Mouse (Mus musculus) forebrain, embryonic 10.5 days (tissue): ENCODE data around the gene Zan. TPM values are rescaled to one million over a fixed set of nuclear protein-coding genes. Genes with fewer than 3 reads are reported as not detected.

Source experiments
- DNase-seq: peaks from one replicate; pipeline ENCODE4 v3.0.0-alpha.2; 2017; ENCODE audit warnings: low spot score; ENCODE audit errors: extremely low spot score
- H3K27ac ChIP-seq: fragments of 300-500 bp; sonication (generic); 2 replicates; pipeline ENCODE4 v1.5.1; 2016; ENCODE audit warnings: mild to moderate bottlenecking
- H3K27me3 ChIP-seq: fragments of 300-500 bp; sonication (generic); 2 replicates; pipeline ENCODE4 v1.6.1; 2016; ENCODE audit warnings: mild to moderate bottlenecking; ENCODE audit not compliant: poor library complexity, severe bottlenecking
- H3K36me3 ChIP-seq: fragments of 300-500 bp; sonication (generic); replicated peaks from 2 replicates; pipeline ENCODE4 v1.6.1; 2016; ENCODE audit warnings: mild to moderate bottlenecking, moderate library complexity
- H3K4me1 ChIP-seq: fragments of 300-500 bp; sonication (generic); 2 replicates; pipeline ENCODE4 v1.6.1; 2016
- H3K4me3 ChIP-seq: fragments of 300-500 bp; sonication (generic); 2 replicates; pipeline ENCODE4 v1.5.1; 2016; ENCODE audit warnings: mild to moderate bottlenecking, moderate library complexity
- H3K9me3 ChIP-seq: fragments of 300-500 bp; sonication (generic); 2 replicates; pipeline ENCODE4 v1.6.1; 2016; ENCODE audit warnings: mild to moderate bottlenecking, moderate library complexity
- WGBS: fragments of 180-500 bp; shearing (Covaris S2); methylation state at CpG from one replicate; pipeline ENCODE4 v1.1.7; 2016; 5-methylcytosine and 5-hydroxymethylcytosine counted together
- polyA plus RNA-seq: library from polyadenylated mRNA; unstranded; fragments of >200 nt; fragmentation: Nextera tagmentation; extraction: Ambion mirVana; gene quantifications from 2 replicates; pipeline ENCODE4 v1.2.1, GENCODE M21; 2016

The Zan gene
- polyA plus RNA-seq, 1 experiment from 2014 or later: 0.10 TPM

DNA sequence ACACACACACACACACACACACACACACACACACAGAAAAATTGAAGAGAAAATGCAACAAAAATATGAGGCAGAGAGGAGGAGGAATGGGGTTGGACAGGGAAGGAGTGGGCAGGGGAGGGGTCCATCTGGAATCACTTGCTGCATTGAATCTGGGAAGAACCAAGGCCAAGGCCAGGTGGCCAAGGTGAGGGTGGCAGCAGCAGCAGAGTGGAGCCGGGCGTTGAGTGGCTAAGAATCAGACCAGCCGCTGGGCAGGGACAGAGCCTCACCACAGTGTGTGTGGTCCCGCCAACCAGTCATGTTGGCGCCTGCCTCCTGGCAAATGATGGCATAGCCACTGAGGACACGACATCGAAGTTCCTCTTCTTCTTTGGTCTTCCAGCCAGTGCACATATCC is 93.4 kb downstream of the Zan start:
- Histone ChIP-seq H3K27me3 (no peaks in the 10 kb centered on the region), H3K9me3 (no peaks in the 10 kb centered on the region), H3K4me3 (no peak overlapping the region), H3K36me3 (no peaks in the 10 kb centered on the region), H3K27ac (no peak overlapping the region), H3K4me1 (no peaks in the 10 kb centered on the region)
- WGBS: 90% methylated on average over 7 of the region's 7 CpGs
- DNase-seq: no peak

DNA sequence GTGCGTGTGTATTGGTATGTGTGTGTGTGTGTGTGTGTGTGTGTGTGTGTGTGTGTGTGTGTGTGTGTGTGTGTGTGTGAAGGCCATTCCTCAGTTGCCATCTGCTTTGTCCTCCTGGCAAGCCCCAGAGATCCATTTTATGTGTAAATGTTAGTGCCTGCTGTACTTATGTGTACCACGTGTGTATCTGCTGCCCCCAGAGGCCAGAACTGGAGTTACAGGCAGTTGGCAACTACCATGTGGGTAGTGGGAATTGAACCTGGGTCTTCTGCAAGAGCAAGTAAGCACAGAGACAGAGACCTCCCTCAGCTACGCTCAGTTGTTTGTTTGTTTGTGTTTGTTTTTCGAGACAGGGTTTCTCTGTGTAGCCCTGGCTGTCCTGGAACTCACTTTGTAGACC is 95.7 kb downstream of the Zan start:
- H3K4me1 ChIP-seq: peaks cover 20% of the 10 kb centered on the region
- WGBS: 52% methylated on average over 4 of the region's 4 CpGs
- H3K27me3 ChIP-seq: no peaks in the 10 kb centered on the region
- H3K36me3 ChIP-seq: peaks cover 2% of the 10 kb centered on the region
- H3K4me3 ChIP-seq: no peak overlapping the region
- DNase-seq: peak; percentile 56
- no peaks in the 10 kb centered on the region for H3K9me3 ChIP-seq
- no peak overlapping the region for H3K27ac ChIP-seq

DNA sequence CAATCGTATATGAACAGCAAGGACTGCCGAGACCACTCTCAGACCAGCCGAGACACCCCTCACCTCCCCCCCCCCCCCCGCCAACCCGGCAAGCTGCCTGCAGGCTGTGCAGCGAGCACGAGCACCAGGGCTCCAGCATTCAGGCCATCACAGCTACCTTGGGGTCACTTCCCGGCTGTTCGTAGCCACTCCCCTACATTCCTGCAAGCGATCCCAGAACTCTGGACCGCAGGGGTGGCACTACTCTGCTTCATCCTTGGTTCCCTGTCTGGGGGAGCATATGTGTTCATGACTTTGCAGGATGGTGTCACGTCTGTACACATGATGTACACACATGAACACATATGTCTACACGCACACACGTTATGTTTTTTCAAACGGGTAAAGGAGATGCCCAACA is 99.3 kb downstream of the Zan start:
- DNase-seq: no peak
- H3K36me3 ChIP-seq: peaks cover 37% of the 10 kb centered on the region
- 44% methylated on average over 11 of the region's 15 CpGs for WGBS
- H3K27me3 ChIP-seq: no peaks in the 10 kb centered on the region
- peaks cover 37% of the 10 kb centered on the region for H3K4me1 ChIP-seq
- no peaks in the 10 kb centered on the region for H3K9me3 ChIP-seq
- H3K27ac ChIP-seq: no peak overlapping the region
- H3K4me3 ChIP-seq: no peak overlapping the region

- H3K4me1 ChIP-seq: peaks cover 37% of the 10 kb centered on the region
- no peak overlapping the region for H3K4me3 ChIP-seq
- H3K27me3 ChIP-seq: no peaks in the 10 kb centered on the region
- peaks cover 41% of the 10 kb centered on the region for H3K36me3 ChIP-seq
- no peak overlapping the region for H3K27ac ChIP-seq
- H3K9me3 ChIP-seq: no peaks in the 10 kb centered on the region
- no peak for DNase-seq
- 57% methylated on average over 11 of the region's 11 CpGs for WGBS
Observed at GRCm38 (mm10) chr5:137377176-137377575, 99.7 kb downstream of the Zan start.

DNA sequence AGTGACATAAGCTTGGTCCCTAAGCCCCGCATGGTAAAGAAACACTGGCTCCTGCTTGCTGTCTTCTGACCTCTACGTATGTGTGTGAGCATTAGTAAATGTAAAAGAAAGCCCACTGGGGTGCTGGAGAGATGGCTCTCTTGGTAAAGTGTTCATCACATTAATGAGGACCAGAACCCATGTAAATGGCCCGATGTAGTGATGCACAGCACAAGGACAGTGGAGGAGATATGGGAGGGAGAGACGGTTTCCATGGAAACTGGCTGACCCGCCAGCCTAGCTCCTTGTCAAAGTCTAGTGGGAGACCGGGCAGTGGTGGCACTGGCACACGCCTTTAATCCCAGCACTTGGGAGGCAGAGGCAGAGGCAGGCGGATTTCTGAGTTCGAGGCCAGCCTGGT is 100.1 kb downstream of the Zan start:
- WGBS: 70% methylated on average over 9 of the region's 9 CpGs
- H3K27me3 ChIP-seq: no peaks in the 10 kb centered on the region
- peaks cover 46% of the 10 kb centered on the region for H3K36me3 ChIP-seq
- H3K4me3 ChIP-seq: no peak overlapping the region
- no peaks in the 10 kb centered on the region for H3K9me3 ChIP-seq
- DNase-seq: peak; percentile 35
- no peak overlapping the region for H3K27ac ChIP-seq
- H3K4me1 ChIP-seq: peaks cover 37% of the 10 kb centered on the region

DNA sequence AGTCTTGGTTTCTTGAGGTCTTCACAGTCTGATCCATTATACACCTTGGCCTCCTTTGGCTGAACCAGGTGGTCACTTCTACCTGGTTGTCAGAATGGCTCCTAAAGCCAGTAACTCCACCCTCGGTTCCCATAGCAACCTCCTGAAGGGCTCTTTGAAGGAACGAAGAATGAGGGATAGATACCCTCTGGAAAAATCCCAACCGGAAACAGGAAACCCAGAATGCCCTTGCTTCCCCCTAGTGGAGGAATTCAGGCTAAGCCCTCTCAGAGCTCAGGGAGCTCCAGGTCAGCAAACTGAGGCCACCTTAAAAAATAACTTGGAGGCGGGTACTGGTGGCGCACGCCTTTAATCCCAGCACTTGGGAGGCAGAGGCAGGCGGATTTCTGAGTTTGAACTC is 100.7 kb downstream of the Zan start:
- no peak overlapping the region for H3K4me3 ChIP-seq
- H3K27ac ChIP-seq: no peak overlapping the region
- 39% methylated on average over 7 of the region's 7 CpGs for WGBS
- no peaks in the 10 kb centered on the region for H3K27me3 ChIP-seq
- H3K4me1 ChIP-seq: peaks cover 37% of the 10 kb centered on the region
- DNase-seq: no peak
- H3K9me3 ChIP-seq: no peaks in the 10 kb centered on the region
- peaks cover 51% of the 10 kb centered on the region for H3K36me3 ChIP-seq

DNA sequence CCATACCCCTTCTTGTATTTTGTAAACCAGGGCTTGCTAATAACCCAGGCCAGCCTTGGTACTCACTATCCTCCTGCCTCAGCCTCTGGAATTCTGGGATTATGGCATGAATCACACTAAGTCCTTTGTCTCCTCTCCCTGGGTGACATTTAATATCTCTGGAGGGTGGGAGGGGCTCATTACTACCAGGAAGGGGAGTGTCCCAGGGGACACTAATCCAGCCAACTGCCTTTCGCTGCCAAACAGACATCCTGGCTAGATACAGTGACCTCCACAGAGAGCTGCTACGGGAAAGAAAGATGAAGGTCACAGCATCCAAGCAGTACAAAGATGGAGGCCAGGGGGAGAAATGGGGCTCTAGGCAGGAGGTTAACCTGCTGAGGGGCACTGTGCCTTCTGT is 101.2 kb downstream of the Zan start:
- Histone ChIP-seq H3K27ac (no peak overlapping the region), H3K36me3 (peaks cover 57% of the 10 kb centered on the region), H3K4me1 (peaks cover 37% of the 10 kb centered on the region), H3K9me3 (no peaks in the 10 kb centered on the region), H3K27me3 (no peaks in the 10 kb centered on the region), H3K4me3 (no peak overlapping the region)
- WGBS: 73% methylated on average over 2 of the region's 2 CpGs
- no peak for DNase-seq

DNA sequence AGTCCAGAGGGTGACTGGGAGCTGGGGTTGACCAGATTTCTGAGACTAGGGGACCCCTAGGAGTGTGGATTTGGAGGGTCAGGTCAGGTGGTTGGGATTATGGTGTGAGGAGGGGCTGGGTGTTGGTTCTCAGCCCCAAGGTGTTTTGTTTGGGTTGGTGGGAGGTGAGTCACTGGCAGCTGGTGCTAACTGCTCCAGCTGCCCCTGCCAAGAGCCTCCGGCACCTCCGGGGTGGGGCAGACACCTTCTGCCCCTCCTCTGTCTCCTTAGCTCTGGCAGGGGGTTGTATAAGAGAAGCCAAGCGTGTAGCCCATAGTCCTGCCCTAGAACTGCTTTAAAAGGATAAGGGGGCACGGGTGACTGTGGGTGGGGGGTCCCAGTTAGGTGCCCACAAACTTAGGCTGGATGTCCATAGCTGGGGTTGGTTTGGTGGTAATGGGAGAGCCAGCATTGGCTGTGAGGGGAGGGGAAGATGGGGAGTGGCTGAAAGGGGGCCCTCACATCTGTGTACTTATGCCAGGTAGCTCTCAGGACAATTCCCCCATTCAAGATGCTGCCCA is 102.3 kb downstream of the Zan start:
- Histone ChIP-seq H3K9me3 (no peaks in the 10 kb centered on the region), H3K36me3 (peaks cover 67% of the 10 kb centered on the region), H3K27ac (no peak overlapping the region), H3K27me3 (no peaks in the 10 kb centered on the region), H3K4me3 (no peak overlapping the region), H3K4me1 (peaks cover 37% of the 10 kb centered on the region)
- no peak for DNase-seq
- 81% methylated on average over 4 of the region's 4 CpGs for WGBS

GRCm38 (mm10) chr5:137373371-137373950 is 103.4 kb downstream of the Zan start:
- Histone ChIP-seq H3K27me3 (no peaks in the 10 kb centered on the region), H3K4me3 (no peak overlapping the region), H3K27ac (no peak overlapping the region), H3K4me1 (peaks cover 37% of the 10 kb centered on the region), H3K9me3 (no peaks in the 10 kb centered on the region), H3K36me3 (peaks cover 79% of the 10 kb centered on the region)
- no peak for DNase-seq
- 90% methylated on average over 12 of the region's 12 CpGs for WGBS

DNA sequence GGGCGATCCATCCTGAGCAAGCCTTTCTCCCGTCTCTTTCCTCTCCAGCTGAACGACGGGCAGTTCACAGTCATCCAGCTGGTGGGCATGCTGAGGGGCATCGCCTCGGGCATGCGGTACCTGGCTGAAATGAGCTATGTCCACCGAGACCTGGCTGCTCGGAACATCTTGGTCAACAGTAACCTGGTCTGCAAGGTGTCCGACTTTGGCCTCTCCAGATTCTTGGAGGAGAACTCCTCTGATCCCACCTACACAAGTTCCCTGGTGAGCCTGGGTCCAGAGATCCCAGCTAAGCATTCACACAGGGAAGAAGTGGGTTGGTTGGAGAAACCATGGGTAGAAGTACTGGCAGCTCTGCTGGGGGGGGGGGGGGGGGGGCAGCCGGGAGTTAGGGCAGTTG is 107.2 kb downstream of the Zan start:
- peaks cover 100% of the 10 kb centered on the region for H3K36me3 ChIP-seq
- 95% methylated on average over 11 of the region's 11 CpGs for WGBS
- no peak overlapping the region for H3K4me3 ChIP-seq
- DNase-seq: no peak
- H3K4me1 ChIP-seq: 0 out of 2 replicates have a peak, but pooled peaks cover 2% of the 10 kb centered on the region
- H3K27me3 ChIP-seq: no peaks in the 10 kb centered on the region
- no peaks in the 10 kb centered on the region for H3K9me3 ChIP-seq
- no peak overlapping the region for H3K27ac ChIP-seq

DNA sequence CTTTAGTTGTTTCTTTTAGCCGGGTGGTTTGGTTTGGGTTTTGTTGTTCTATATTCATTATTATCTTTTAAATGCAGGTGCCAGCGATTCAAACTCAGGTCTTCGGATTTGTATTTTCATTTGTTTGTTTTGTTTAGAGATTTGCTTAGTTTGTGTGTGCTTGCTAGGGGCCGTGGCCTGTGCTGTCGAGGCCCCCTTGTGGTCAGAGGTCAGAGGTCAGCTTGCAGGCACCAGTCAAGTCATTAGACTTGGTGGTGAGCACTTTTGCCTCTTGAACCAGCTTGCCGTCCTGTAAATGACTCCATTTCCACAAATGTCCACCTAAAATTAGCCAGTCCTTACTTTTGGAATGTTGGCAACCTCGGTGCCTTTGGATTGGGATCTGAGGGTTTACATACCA is 118.5 kb downstream of the Zan start:
- Histone ChIP-seq H3K4me1 (peaks cover 10% of the 10 kb centered on the region), H3K9me3 (no peaks in the 10 kb centered on the region), H3K27ac (no peak overlapping the region), H3K4me3 (no peak overlapping the region), H3K27me3 (no peaks in the 10 kb centered on the region), H3K36me3 (peaks cover 98% of the 10 kb centered on the region)
- DNase-seq: no peak
- 46% methylated on average over 7 of the region's 7 CpGs for WGBS

GRCm38 (mm10) chr5:137354091-137354490 is 122.8 kb downstream of the Zan start:
- WGBS: 93% methylated on average over 17 of the region's 17 CpGs
- Histone ChIP-seq H3K27ac (no peak overlapping the region), H3K9me3 (no peaks in the 10 kb centered on the region), H3K27me3 (no peaks in the 10 kb centered on the region), H3K36me3 (peaks cover 68% of the 10 kb centered on the region), H3K4me1 (peaks cover 48% of the 10 kb centered on the region), H3K4me3 (no peak overlapping the region)
- no peak for DNase-seq

GRCm38 (mm10) chr5:137352011-137352975 is 124.6 kb downstream of the Zan start:
- no peak for DNase-seq
- WGBS: 22% methylated on average over 16 of the region's 16 CpGs
- peak overlapping the region; percentile 99 for H3K27ac ChIP-seq
- H3K4me3 ChIP-seq: peak overlapping the region; percentile 95
- H3K27me3 ChIP-seq: no peaks in the 10 kb centered on the region
- H3K4me1 ChIP-seq: peaks cover 64% of the 10 kb centered on the region
- H3K9me3 ChIP-seq: no peaks in the 10 kb centered on the region
- H3K36me3 ChIP-seq: peaks cover 51% of the 10 kb centered on the region
